Mouse (Mus musculus) erythroblast, embryonic 14.5 days (primary cell): Measurements from ENCODE around the gene Dapk3. TPM values are rescaled to one million over a fixed set of nuclear protein-coding genes. Genes with fewer than 3 reads are reported as not detected.
"Not testable (repeated sequence)": the region's sequence is repeated elsewhere in the genome, so short reads cannot be mapped to it uniquely, and the experiment has no call there.

Source experiments
- H3K27me3 ChIP-seq: 2 replicates; pipeline ENCODE4 v1.6.1; 2012; ENCODE audit warnings: inconsistent platforms; ENCODE audit not compliant: control insufficient read depth
- H3K36me3 ChIP-seq: 2 replicates; pipeline ENCODE4 v1.6.1; 2012; ENCODE audit warnings: mild to moderate bottlenecking, inconsistent platforms; ENCODE audit not compliant: control insufficient read depth
- H3K4me1 ChIP-seq: 2 replicates; pipeline ENCODE4 v1.6.1; 2012; ENCODE audit warnings: inconsistent platforms; ENCODE audit not compliant: control insufficient read depth
- H3K4me3 ChIP-seq: replicated peaks from 2 replicates; pipeline ENCODE3; 2012; ENCODE audit warnings: moderate library complexity, mild to moderate bottlenecking, inconsistent platforms
- H3K9me3 ChIP-seq: 2 replicates; pipeline ENCODE4 v1.6.1; 2012; ENCODE audit warnings: low read length, inconsistent platforms, mixed read lengths; ENCODE audit not compliant: control insufficient read depth
- GATA1 ChIP-seq: IDR thresholded peaks from 2 replicates; pipeline ENCODE4 v1.6.1; 2012; ENCODE audit warnings: low read length, inconsistent platforms, mixed read lengths
- TAL1 ChIP-seq: IDR thresholded peaks from 3 replicates; pipeline ENCODE4 v1.6.1; 2012; ENCODE audit warnings: low read length, inconsistent platforms, mixed read lengths
- polyA plus RNA-seq: library from polyadenylated mRNA; stranded (reverse); fragments of >175 nt; gene quantifications from 2 replicates; pipeline ENCODE4 v1.2.3, GENCODE M21; 2012

Dapk3 gene
- polyA plus RNA-seq, 1 experiment, result 8.3 TPM

DNA sequence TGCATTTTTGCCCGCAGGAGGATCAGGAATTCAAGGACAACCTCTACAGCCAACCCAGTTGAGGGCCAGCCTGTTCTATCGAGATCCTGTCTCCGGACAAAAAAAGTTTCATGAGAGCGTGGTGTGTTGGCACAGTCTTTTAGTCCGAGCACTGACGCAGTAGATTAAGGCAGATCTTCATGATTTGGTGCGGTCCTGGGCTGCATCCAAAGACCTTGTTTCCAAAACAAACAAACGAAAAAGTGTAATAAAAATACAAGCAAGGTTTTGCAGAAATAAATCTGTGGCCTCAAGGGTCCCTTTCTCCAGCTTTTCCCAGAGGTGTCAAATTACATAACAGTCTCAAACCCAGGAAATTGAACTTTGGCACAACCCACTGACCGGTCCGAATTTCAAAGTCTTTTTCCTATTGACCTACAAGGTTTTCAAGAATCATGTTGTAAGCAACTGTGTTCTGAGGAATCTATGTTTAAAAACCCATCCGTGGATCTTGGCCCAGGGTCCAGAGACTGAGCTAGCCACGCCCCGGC is 6.8 kb upstream of the Dapk3 start:
- Histone ChIP-seq H3K27me3 (no peaks in the 10 kb centered on the region; the same call in 1 of the 2 replicates), H3K36me3 (peaks cover 42% of the 10 kb centered on the region), H3K4me1 (peaks cover 78% of the 10 kb centered on the region), H3K9me3 (no peaks in the 10 kb centered on the region), H3K4me3 (peak overlapping the region; percentile 84)
- TF ChIP-seq GATA1 (no peak), TAL1 (no peak)

DNA sequence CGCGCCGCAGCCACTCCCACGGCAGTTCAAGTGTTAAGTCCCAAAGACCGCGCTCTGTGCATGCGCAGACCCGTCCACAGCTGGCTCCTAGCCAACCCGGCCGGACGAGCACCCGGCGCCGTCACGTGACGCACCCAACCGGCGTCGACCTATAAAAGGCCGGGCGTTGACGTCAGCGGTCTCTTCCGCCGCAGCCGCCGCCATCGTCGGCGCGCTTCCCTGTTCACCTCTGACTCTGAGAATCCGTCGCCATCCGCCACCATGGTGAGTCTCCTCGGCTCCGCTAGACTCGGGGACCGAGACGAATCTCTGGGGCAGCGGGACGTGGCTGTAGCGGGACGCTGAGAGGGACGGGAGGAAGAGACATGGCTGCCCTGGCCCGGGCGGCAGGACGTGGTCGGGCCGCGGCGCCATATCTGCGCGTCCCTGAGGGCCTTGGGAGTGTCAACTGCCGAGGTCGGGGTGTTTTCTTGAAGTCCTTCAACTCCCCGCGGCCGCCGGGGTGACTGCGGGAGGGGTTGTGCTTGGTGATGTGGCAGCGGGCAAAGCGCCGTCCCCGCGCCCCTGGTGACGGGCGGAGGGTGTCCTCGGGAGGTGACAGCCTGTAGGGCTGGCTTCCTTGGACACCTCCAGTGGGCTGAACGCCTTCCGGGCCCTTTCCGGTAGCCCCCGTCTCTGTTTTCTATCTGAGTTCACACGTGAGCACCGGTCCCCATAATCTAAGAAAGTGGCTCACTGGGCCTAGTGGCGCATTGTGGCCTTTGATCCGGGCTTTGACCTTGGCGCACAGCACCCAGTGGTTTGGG is 6.1 kb upstream of the Dapk3 start, which contains the start of gene Eef2:
Eef2 (plus strand) TSS at position 166 of the 806 bp plus-strand sequence.
- Histone ChIP-seq H3K4me1 (peaks cover 83% of the 10 kb centered on the region), H3K4me3 (peak within 1 kb of the TSS; percentile 84), H3K9me3 (no peaks in the 10 kb centered on the region), H3K36me3 (peaks cover 49% of the 10 kb centered on the region), H3K27me3 (no peaks in the 10 kb centered on the region; the same call in 1 of the 2 replicates)
- TF ChIP-seq GATA1 (no peak), TAL1 (no peak)

DNA sequence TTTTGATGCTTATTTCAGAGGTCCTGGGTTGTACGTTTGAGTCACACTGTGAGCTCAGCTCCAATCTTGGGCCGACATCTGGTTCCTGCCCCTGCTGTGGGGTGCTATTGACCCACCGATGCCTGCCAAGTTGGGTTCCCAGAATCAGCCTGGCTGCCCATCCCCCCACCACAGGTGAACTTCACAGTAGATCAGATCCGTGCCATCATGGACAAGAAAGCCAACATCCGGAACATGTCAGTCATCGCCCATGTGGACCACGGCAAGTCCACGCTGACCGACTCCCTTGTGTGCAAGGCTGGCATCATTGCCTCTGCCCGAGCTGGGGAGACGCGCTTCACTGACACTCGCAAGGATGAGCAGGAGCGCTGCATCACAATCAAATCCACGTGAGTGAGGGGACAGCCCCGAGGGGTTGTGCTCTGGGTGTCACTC is 5.3 kb upstream of the Dapk3 start:
- Histone ChIP-seq H3K4me1 (peaks cover 89% of the 10 kb centered on the region), H3K36me3 (peaks cover 57% of the 10 kb centered on the region), H3K9me3 (no peaks in the 10 kb centered on the region), H3K4me3 (peak overlapping the region; percentile 84), H3K27me3 (no peaks in the 10 kb centered on the region; the same call in 1 of the 2 replicates)
- TF ChIP-seq TAL1, result peak; percentile 16; the same call in 1 of the 3 replicates
- TF ChIP-seq GATA1, result peak; percentile 16; the same call in 1 of the 2 replicates

DNA sequence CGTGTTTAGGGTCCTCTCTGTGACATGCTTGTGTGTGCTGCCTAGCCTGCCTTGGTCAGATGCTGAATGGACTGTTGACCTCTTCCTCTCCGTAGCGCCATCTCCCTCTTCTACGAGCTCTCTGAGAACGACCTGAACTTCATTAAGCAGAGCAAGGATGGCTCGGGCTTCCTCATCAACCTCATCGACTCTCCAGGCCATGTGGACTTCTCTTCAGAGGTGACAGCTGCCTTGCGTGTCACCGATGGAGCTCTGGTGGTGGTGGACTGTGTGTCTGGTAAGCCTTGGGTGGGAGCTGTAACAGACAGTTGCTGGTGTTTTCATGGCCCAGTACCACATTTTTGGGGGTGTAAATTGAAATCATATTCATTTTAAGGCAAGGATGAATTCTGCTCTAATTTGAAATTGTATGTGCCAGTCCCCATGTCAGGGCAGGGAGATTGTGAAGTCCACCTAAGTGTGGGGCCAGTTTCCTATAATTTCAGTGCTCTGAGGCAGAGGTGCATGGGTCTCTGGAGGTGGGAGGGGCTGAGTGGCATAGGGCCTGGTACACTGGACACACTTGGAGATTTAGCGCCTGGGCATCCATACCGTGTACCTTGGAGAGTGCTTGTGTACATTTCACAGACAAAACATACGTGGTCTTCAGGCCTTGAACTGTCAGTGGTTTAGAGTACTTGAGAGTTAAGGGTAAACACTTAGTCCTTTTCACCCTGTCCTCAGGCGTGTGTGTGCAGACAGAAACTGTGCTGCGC is 4.7 kb upstream of the Dapk3 start:
- Histone ChIP-seq H3K4me3 (peak overlapping the region; percentile 84), H3K36me3 (peaks cover 59% of the 10 kb centered on the region), H3K4me1 (peaks cover 90% of the 10 kb centered on the region), H3K27me3 (no peaks in the 10 kb centered on the region; the same call in 1 of the 2 replicates), H3K9me3 (no peaks in the 10 kb centered on the region)
- TF ChIP-seq TAL1 (no peak), GATA1 (no peak)

DNA sequence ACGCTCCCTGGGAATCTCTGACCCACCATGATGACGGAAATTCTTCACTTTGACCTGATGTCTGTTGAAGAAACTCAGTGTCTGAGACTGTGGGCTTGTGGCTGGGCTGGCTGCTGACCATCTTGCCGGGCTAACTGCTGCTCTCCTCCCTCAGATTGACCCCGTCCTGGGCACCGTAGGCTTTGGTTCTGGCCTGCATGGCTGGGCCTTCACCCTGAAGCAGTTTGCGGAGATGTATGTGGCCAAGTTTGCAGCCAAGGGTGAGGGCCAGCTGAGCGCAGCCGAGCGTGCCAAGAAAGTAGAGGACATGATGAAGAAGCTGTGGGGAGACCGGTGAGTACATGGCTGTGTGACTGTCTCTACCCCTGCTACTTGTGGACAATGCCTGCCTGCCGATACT is 3.9 kb upstream of the Dapk3 start:
- Histone ChIP-seq H3K4me1 (peaks cover 89% of the 10 kb centered on the region), H3K4me3 (peak overlapping the region; percentile 84), H3K9me3 (no peaks in the 10 kb centered on the region), H3K36me3 (peaks cover 64% of the 10 kb centered on the region), H3K27me3 (no peaks in the 10 kb centered on the region; the same call in 1 of the 2 replicates)
- no peak for TF ChIP-seq TAL1
- no peak for TF ChIP-seq GATA1

DNA sequence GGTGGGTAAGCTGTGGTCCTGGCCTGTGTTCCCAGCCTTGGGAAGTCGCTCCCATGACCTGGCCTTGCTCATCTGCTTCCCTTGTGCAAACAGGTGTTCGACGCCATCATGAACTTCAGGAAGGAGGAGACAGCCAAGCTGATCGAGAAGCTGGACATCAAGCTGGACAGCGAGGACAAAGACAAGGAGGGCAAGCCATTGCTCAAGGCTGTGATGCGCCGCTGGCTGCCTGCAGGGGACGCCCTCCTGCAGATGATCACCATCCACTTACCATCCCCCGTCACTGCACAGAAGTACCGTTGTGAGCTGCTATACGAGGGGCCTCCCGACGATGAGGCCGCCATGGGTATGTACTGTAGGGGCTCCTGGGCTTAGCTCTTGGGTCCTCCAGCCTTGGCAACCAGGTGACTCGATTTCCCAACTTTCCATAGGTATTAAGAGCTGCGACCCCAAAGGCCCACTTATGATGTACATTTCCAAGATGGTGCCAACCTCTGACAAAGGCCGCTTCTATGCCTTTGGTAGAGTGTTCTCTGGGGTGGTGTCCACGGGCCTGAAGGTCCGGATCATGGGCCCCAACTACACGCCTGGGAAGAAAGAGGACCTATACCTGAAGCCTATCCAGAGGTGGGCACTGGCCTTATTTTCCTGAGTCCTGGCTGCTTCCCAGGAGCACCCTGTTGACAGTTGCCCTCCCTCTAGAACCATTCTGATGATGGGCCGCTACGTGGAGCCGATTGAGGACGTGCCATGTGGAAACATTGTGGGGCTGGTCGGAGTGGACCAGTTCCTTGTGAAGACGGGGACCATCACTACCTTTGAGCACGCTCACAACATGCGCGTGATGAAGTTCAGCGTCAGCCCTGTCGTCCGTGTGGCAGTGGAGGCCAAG is 3.1 kb upstream of the Dapk3 start:
- H3K27me3 ChIP-seq, result no peaks in the 10 kb centered on the region; the same call in 1 of the 2 replicates
- peaks cover 72% of the 10 kb centered on the region for H3K36me3 ChIP-seq
- no peak overlapping the region for H3K4me3 ChIP-seq
- no peak for TF ChIP-seq TAL1
- TF ChIP-seq GATA1, result no peak
- H3K9me3 ChIP-seq, result no peaks in the 10 kb centered on the region
- peaks cover 88% of the 10 kb centered on the region for H3K4me1 ChIP-seq

DNA sequence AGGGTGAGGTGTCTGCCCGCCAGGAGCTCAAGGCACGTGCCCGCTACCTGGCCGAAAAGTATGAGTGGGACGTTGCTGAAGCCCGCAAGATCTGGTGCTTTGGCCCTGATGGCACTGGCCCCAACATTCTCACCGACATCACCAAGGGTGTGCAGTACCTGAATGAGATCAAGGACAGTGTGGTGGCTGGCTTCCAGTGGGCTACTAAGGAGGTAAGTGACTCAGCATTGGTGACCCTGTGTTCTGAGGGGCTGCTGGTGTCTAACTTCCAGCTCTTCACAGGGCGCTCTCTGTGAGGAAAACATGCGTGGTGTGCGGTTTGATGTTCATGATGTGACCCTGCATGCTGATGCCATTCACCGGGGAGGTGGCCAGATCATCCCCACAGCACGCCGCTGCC is 1.9 kb upstream of the Dapk3 start:
- H3K36me3 ChIP-seq, result peaks cover 82% of the 10 kb centered on the region
- TF ChIP-seq TAL1 (no peak), GATA1 (no peak)
- no peaks in the 10 kb centered on the region for H3K9me3 ChIP-seq
- peaks cover 80% of the 10 kb centered on the region for H3K4me1 ChIP-seq
- H3K4me3 ChIP-seq, result no peak overlapping the region
- no peaks in the 10 kb centered on the region; the same call in 1 of the 2 replicates for H3K27me3 ChIP-seq

DNA sequence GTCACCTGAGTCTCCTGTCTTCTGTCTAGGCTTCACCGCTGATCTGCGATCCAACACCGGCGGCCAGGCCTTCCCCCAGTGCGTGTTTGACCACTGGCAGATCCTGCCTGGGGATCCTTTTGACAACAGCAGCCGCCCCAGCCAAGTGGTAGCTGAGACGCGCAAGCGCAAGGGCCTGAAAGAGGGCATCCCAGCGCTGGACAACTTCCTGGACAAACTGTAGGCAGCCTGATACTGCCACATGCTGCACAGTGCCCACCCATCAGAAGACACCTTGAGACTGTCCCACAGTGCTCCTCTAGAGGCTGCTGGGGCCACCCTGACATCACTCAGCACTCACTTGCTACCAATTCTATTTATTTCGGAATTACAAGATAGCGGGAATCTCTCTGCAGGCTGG is 945 bp upstream of the Dapk3 start:
- not testable (repeated sequence) for H3K4me3 ChIP-seq, H3K9me3 ChIP-seq, H3K27me3 ChIP-seq
- Histone ChIP-seq H3K36me3 (peaks cover 88% of the 10 kb centered on the region), H3K4me1 (peaks cover 76% of the 10 kb centered on the region)
